Mouse (Mus musculus) hindbrain, embryonic 11.5 days (tissue): ENCODE measurements around the gene Fancd2. TPM values are rescaled to one million over a fixed set of nuclear protein-coding genes. Genes with fewer than 3 reads are reported as not detected.

Experiments
- polyA plus RNA-seq: library from polyadenylated mRNA; unstranded; fragments of >200 nt; fragmentation: Nextera tagmentation; extraction: Ambion mirVana; gene quantifications from 2 replicates; pipeline ENCODE4 v1.2.1, GENCODE M21; 2014

Gene Fancd2
- polyA plus RNA-seq, 1 experiment from 2014 or later, result 14.3 TPM

Other genes starting within 250 kb of the Fancd2 start
- 0.24 and 0.29 TPM in 2 replicates for gene Cpne9, start 249.4 kb upstream of the Fancd2 start, polyA plus RNA-seq
- 19.4 and 22.0 TPM in 2 replicates for gene Brpf1, start 224.5 kb upstream of the Fancd2 start, polyA plus RNA-seq
- gene Ogg1, start 204.7 kb upstream of the Fancd2 start, polyA plus RNA-seq, result 10.5 and 10.6 TPM in 2 replicates
- gene Camk1, start 187.7 kb upstream of the Fancd2 start, polyA plus RNA-seq, result 56.3 and 57.7 TPM in 2 replicates
- gene Tada3, start 153.8 kb upstream of the Fancd2 start, polyA plus RNA-seq, result 56.3 and 60.2 TPM in 2 replicates
- gene Arpc4, start 153.6 kb upstream of the Fancd2 start, polyA plus RNA-seq, result 208 and 210 TPM in 2 replicates
- 4.1 and 4.2 TPM in 2 replicates for gene Ttll3, start 142.4 kb upstream of the Fancd2 start, polyA plus RNA-seq
- 23.0 and 26.3 TPM in 2 replicates for gene Rpusd3, start 112.3 kb upstream of the Fancd2 start, polyA plus RNA-seq
- gene Cidec, start 95.9 kb upstream of the Fancd2 start, polyA plus RNA-seq, result not detected in 2 replicates
- 75.1 and 79.7 TPM in 2 replicates for gene Jagn1, start 89.1 kb upstream of the Fancd2 start, polyA plus RNA-seq
- gene Il17re, start 73.2 kb upstream of the Fancd2 start, polyA plus RNA-seq, result 0.77 and 0.88 TPM in 2 replicates
- gene Il17rc, start 60.3 kb upstream of the Fancd2 start, polyA plus RNA-seq, result 2.7 and 3.2 TPM in 2 replicates
- 29.6 and 32.6 TPM in 2 replicates for gene Creld1, start 48.4 kb upstream of the Fancd2 start, polyA plus RNA-seq
- 0.73 and 0.77 TPM in 2 replicates for gene Prrt3, start 29.8 kb upstream of the Fancd2 start, polyA plus RNA-seq
- gene Emc3, start within 50 bp of the Fancd2 start, polyA plus RNA-seq, result 90.5 and 90.7 TPM in 2 replicates
- gene Fancd2os, start 69.0 kb downstream of the Fancd2 start, polyA plus RNA-seq, result 0.45 TPM in 1 of 2 replicates, not detected in the other
- gene Brk1, start 73.1 kb downstream of the Fancd2 start, polyA plus RNA-seq, result 221 and 224 TPM in 2 replicates
- gene Vhl, start 92.3 kb downstream of the Fancd2 start, polyA plus RNA-seq, result 63.0 and 64.4 TPM in 2 replicates
- 1.6 and 1.9 TPM in 2 replicates for gene Irak2, start 106.8 kb downstream of the Fancd2 start, polyA plus RNA-seq
- gene Tatdn2, start 165.4 kb downstream of the Fancd2 start, polyA plus RNA-seq, result 1.1 and 1.2 TPM in 2 replicates
- 0.46 and 0.51 TPM in 2 replicates for gene Ghrl, start 188.2 kb downstream of the Fancd2 start, polyA plus RNA-seq
- 273 and 287 TPM in 2 replicates for gene Sec13, start 209.1 kb downstream of the Fancd2 start, polyA plus RNA-seq